Mouse (Mus musculus) intestine, embryonic 14.5 days (tissue): Measurements from ENCODE around the gene Dusp5. TPM values are rescaled to one million over a fixed set of nuclear protein-coding genes. Genes with fewer than 3 reads are reported as not detected.
A peak's percentile ranks its signal among the peaks of the same experiment; 100 is the strongest.

Source experiments
- ATAC-seq: fragments of 200-750 bp; cut with Nextera tagmentation; replicated peaks from 2 replicates; pipeline ENCODE4 v1.8.0; 2017; ENCODE audit warnings: low read depth, moderate number of reproducible peaks, moderate TSS enrichment, moderate library complexity; ENCODE audit not compliant: low FRiP score, low TSS enrichment
- DNase-seq: peaks from one replicate; pipeline ENCODE4 v3.0.0-alpha.2; 2018; ENCODE audit warnings: low spot score
- H3K27ac ChIP-seq: fragments of 300-500 bp; sonication (generic); 2 replicates; pipeline ENCODE4 v1.5.1; 2014; ENCODE audit warnings: low read depth, mild to moderate bottlenecking, control low read depth
- H3K27me3 ChIP-seq: fragments of 300-500 bp; sonication (generic); replicated peaks from 2 replicates; pipeline ENCODE4 v1.6.1; 2014; ENCODE audit warnings: low read length, control low read depth; ENCODE audit not compliant: control insufficient read depth, insufficient read depth
- H3K36me3 ChIP-seq: fragments of 300-500 bp; sonication (generic); 2 replicates; pipeline ENCODE4 v1.6.1; 2014; ENCODE audit warnings: low read length, control low read depth; ENCODE audit not compliant: control insufficient read depth, insufficient read depth
- H3K4me1 ChIP-seq: fragments of 300-500 bp; sonication (generic); replicated peaks from 2 replicates; pipeline ENCODE4 v1.6.1; 2014; ENCODE audit warnings: low read length, control low read depth, mixed read lengths; ENCODE audit not compliant: control insufficient read depth, insufficient read depth
- H3K4me2 ChIP-seq: fragments of 300-500 bp; sonication (generic); 2 replicates; pipeline ENCODE4 v1.6.1; 2014; ENCODE audit warnings: low read length
- H3K4me3 ChIP-seq: fragments of 300-500 bp; sonication (generic); 2 replicates; pipeline ENCODE4 v1.5.1; 2014; ENCODE audit warnings: low read depth, low read length, control low read depth, mixed read lengths
- H3K9ac ChIP-seq: fragments of 300-500 bp; sonication (generic); 2 replicates; pipeline ENCODE4 v1.6.1; 2014; ENCODE audit warnings: mild to moderate bottlenecking, low read length
- H3K9me3 ChIP-seq: fragments of 300-500 bp; sonication (generic); 2 replicates; pipeline ENCODE4 v1.6.1; 2016; ENCODE audit warnings: low read length, control low read depth; ENCODE audit not compliant: control insufficient read depth
- WGBS: fragments of 180-500 bp; shearing (Covaris S2); extraction: QIAGEN DNeasy Blood & Tissue Kit; methylation state at CpG from one replicate; pipeline ENCODE4 v1.1.7; 2014; 5-methylcytosine and 5-hydroxymethylcytosine counted together
- polyA plus RNA-seq: library from polyadenylated mRNA; unstranded; fragments of >200 nt; fragmentation: Nextera tagmentation; extraction: Ambion mirVana; gene quantifications from 2 replicates; pipeline ENCODE4 v1.2.1, GENCODE M21; 2014

Dusp5 gene
- polyA plus RNA-seq, 1 experiment from 2014 or later, result 7.3 TPM

- Histone ChIP-seq H3K27ac (no peak overlapping the region), H3K4me1 (peaks cover 9% of the 10 kb centered on the region), H3K4me2 (no peak overlapping the region), H3K9ac (no peak overlapping the region), H3K4me3 (no peak overlapping the region), H3K27me3 (no peaks in the 10 kb centered on the region), H3K36me3 (no peaks in the 10 kb centered on the region), H3K9me3 (no peaks in the 10 kb centered on the region)
- no peak for DNase-seq
- ATAC-seq, result no peak
- 63% methylated on average over 5 of the region's 5 CpGs for whole genome bisulfite sequencing
Measured at GRCm38 (mm10) chr19:53554981-53555616, 26.2 kb downstream of the Dusp5 start.

- no peak overlapping the region for H3K4me3 ChIP-seq
- H3K27ac ChIP-seq, result no peak overlapping the region
- H3K27me3 ChIP-seq, result no peaks in the 10 kb centered on the region
- H3K9me3 ChIP-seq, result no peaks in the 10 kb centered on the region
- H3K4me2 ChIP-seq, result peak overlapping the region; percentile 35
- ATAC-seq, result no peak
- no peaks in the 10 kb centered on the region for H3K36me3 ChIP-seq
- DNase-seq, result no peak
- peaks cover 9% of the 10 kb centered on the region for H3K4me1 ChIP-seq
- H3K9ac ChIP-seq, result no peak overlapping the region
- 25% methylated on average over 6 of the region's 6 CpGs for WGBS
Measured at GRCm38 (mm10) chr19:53556841-53557240, 27.9 kb downstream of the Dusp5 start.

- H3K4me1 ChIP-seq, result peaks cover 6% of the 10 kb centered on the region
- 22% methylated on average over 20 of the region's 20 CpGs for WGBS
- no peak for DNase-seq
- no peak for ATAC-seq
- no peaks in the 10 kb centered on the region for H3K9me3 ChIP-seq
- H3K36me3 ChIP-seq, result no peaks in the 10 kb centered on the region
- H3K4me2 ChIP-seq, result peak overlapping the region; percentile 35
- no peaks in the 10 kb centered on the region for H3K27me3 ChIP-seq
- H3K27ac ChIP-seq, result no peak overlapping the region
- H3K9ac ChIP-seq, result no peak overlapping the region
- no peak overlapping the region for H3K4me3 ChIP-seq
Measured at GRCm38 (mm10) chr19:53557267-53557936, 28.5 kb downstream of the Dusp5 start.

- Histone ChIP-seq H3K36me3 (no peaks in the 10 kb centered on the region), H3K9ac (no peak overlapping the region), H3K4me3 (no peak overlapping the region), H3K4me1 (no peaks in the 10 kb centered on the region; the same call in 1 of the 2 replicates), H3K4me2 (no peak overlapping the region), H3K27me3 (no peaks in the 10 kb centered on the region), H3K9me3 (no peaks in the 10 kb centered on the region), H3K27ac (no peak overlapping the region)
- DNase-seq (no peak), ATAC-seq (no peak)
- WGBS, result 87% methylated on average over 3 of the region's 3 CpGs
Measured at GRCm38 (mm10) chr19:53560436-53560835, 31.5 kb downstream of the Dusp5 start.

- no peaks in the 10 kb centered on the region for H3K9me3 ChIP-seq
- DNase-seq, result no peak
- no peak overlapping the region for H3K9ac ChIP-seq
- no peak overlapping the region for H3K27ac ChIP-seq
- no peaks in the 10 kb centered on the region for H3K4me1 ChIP-seq
- H3K4me3 ChIP-seq, result no peak overlapping the region
- no peak overlapping the region for H3K4me2 ChIP-seq
- H3K27me3 ChIP-seq, result no peaks in the 10 kb centered on the region
- WGBS, result 35% methylated on average over 4 of the region's 4 CpGs
- no peak for ATAC-seq
- H3K36me3 ChIP-seq, result no peaks in the 10 kb centered on the region
Measured at GRCm38 (mm10) chr19:53564174-53564573, 35.3 kb downstream of the Dusp5 start.

GRCm38 (mm10) chr19:53565565-53566277 lies 36.8 kb downstream of the Dusp5 start:
- 91% methylated on average over 14 of the region's 14 CpGs for WGBS
- ATAC-seq, result no peak
- H3K4me2 ChIP-seq, result no peak overlapping the region
- no peaks in the 10 kb centered on the region for H3K36me3 ChIP-seq
- H3K27me3 ChIP-seq, result no peaks in the 10 kb centered on the region
- no peak overlapping the region for H3K4me3 ChIP-seq
- H3K27ac ChIP-seq, result no peak overlapping the region
- no peak for DNase-seq
- no peaks in the 10 kb centered on the region for H3K9me3 ChIP-seq
- H3K9ac ChIP-seq, result no peak overlapping the region
- H3K4me1 ChIP-seq, result no peaks in the 10 kb centered on the region

GRCm38 (mm10) chr19:53567864-53568263 lies 39.0 kb downstream of the Dusp5 start:
- no peaks in the 10 kb centered on the region; the same call in 1 of the 2 replicates for H3K4me1 ChIP-seq
- no peak for ATAC-seq
- H3K4me3 ChIP-seq, result no peak overlapping the region
- no peaks in the 10 kb centered on the region for H3K9me3 ChIP-seq
- DNase-seq, result no peak
- whole genome bisulfite sequencing, result 47% methylated on average over 11 of the region's 11 CpGs
- H3K27ac ChIP-seq, result no peak overlapping the region
- no peak overlapping the region for H3K4me2 ChIP-seq
- no peaks in the 10 kb centered on the region for H3K27me3 ChIP-seq
- H3K36me3 ChIP-seq, result no peaks in the 10 kb centered on the region
- no peak overlapping the region for H3K9ac ChIP-seq

GRCm38 (mm10) chr19:53568553-53568952 lies 39.6 kb downstream of the Dusp5 start:
- no peak for DNase-seq
- Histone ChIP-seq H3K4me3 (no peak overlapping the region), H3K27ac (no peak overlapping the region), H3K9me3 (no peaks in the 10 kb centered on the region), H3K27me3 (no peaks in the 10 kb centered on the region), H3K4me1 (no peaks in the 10 kb centered on the region; the same call in 1 of the 2 replicates), H3K9ac (no peak overlapping the region), H3K36me3 (no peaks in the 10 kb centered on the region), H3K4me2 (no peak overlapping the region)
- whole genome bisulfite sequencing, result 79% methylated on average over 3 of the region's 3 CpGs
- ATAC-seq, result no peak
